Mouse (Mus musculus) midbrain, postnatal 0 days (tissue): Measurements from ENCODE around the gene Slc16a10. TPM values are rescaled to one million over a fixed set of nuclear protein-coding genes. Genes with fewer than 3 reads are reported as not detected.
A peak's percentile ranks its signal among the peaks of the same experiment; 100 is the strongest.

Experiments used
- ATAC-seq: fragments of 200-750 bp; cut with Nextera tagmentation; 2 replicates; pipeline ENCODE4 v1.8.0; 2017; ENCODE audit warnings: moderate number of reproducible peaks, mild to moderate bottlenecking, moderate TSS enrichment, moderate library complexity; ENCODE audit not compliant: low FRiP score
- DNase-seq: peaks from one replicate; pipeline ENCODE4 v3.0.0-alpha.2; 2015; ENCODE audit warnings: low spot score
- H3K27ac ChIP-seq: fragments of 300-500 bp; sonication (generic); 2 replicates; pipeline ENCODE4 v1.5.1; 2014; ENCODE audit warnings: low read depth, mild to moderate bottlenecking, low read length, mixed read lengths
- H3K27me3 ChIP-seq: fragments of 300-500 bp; sonication (generic); 2 replicates; pipeline ENCODE4 v1.6.1; 2014; ENCODE audit warnings: low read length, control low read depth, mixed read lengths; ENCODE audit not compliant: insufficient read depth
- H3K36me3 ChIP-seq: fragments of 300-500 bp; sonication (generic); 2 replicates; pipeline ENCODE4 v1.6.1; 2014; ENCODE audit warnings: low read length, control low read depth, mixed read lengths; ENCODE audit not compliant: insufficient read depth
- H3K4me1 ChIP-seq: fragments of 300-500 bp; sonication (generic); 2 replicates; pipeline ENCODE4 v1.6.1; 2014; ENCODE audit warnings: mild to moderate bottlenecking, control low read depth, antibody characterized with exemption, low read length, mixed read lengths; ENCODE audit not compliant: insufficient read depth
- H3K4me2 ChIP-seq: fragments of 300-500 bp; sonication (generic); 2 replicates; pipeline ENCODE4 v1.6.1; 2014; ENCODE audit warnings: low read depth, mild to moderate bottlenecking, low read length, mixed read lengths; ENCODE audit not compliant: poor library complexity, severe bottlenecking
- H3K4me3 ChIP-seq: fragments of 300-500 bp; sonication (generic); 2 replicates; pipeline ENCODE4 v1.5.1; 2014; ENCODE audit warnings: low read depth, mild to moderate bottlenecking, low read length, moderate library complexity
- H3K9ac ChIP-seq: fragments of 300-500 bp; sonication (generic); replicated peaks from 2 replicates; pipeline ENCODE4 v1.6.1; 2014; ENCODE audit warnings: mild to moderate bottlenecking, low read length, moderate library complexity, mixed read lengths; ENCODE audit not compliant: poor library complexity, severe bottlenecking
- H3K9me3 ChIP-seq: fragments of 300-500 bp; sonication (generic); 2 replicates; pipeline ENCODE4 v1.6.1; 2016; ENCODE audit warnings: low read length, control low read depth
- CTCF ChIP-seq: IDR thresholded peaks from 2 replicates; pipeline ENCODE4 v1.5.1; 2016; ENCODE audit warnings: antibody characterized with exemption, mild to moderate bottlenecking
- WGBS: fragments of 180-500 bp; shearing (Covaris S2); extraction: QIAGEN DNeasy Blood & Tissue Kit; methylation state at CpG from one replicate; pipeline ENCODE4 v1.1.7; 2014; 5-methylcytosine and 5-hydroxymethylcytosine counted together
- polyA plus RNA-seq: library from polyadenylated mRNA; unstranded; fragments of >200 nt; fragmentation: Nextera tagmentation; extraction: Ambion mirVana; gene quantifications from 2 replicates; pipeline ENCODE4 v1.2.1, GENCODE M21; 2015
- total RNA-seq: library from RNA; depleted of rRNA; stranded (reverse); fragments of >200 nt; gene quantifications from 2 replicates; pipeline ENCODE4 v1.2.3, GENCODE M21; 2014

The Slc16a10 gene
- total and polyA plus RNA-seq, 2 experiments from 2014 or later, result 2.2 TPM

DNA sequence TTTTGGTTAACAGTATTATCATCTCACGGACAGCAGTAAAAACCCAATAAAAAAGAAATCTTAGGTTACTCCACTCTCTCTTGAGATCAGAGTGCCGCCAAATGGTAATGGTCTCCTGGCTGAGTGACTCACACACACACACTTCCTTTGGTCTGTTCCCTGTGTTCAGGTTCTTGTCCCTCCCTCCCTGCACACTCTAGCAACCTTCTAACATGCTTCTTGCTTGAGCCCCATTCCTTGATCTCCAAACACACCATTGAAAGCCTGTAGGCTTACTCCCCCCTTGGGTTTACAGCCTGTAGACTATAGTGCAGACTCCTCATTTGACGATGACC, 83.3 kb downstream of the Slc16a10 start:
- Histone ChIP-seq H3K27ac (no peak overlapping the region), H3K4me1 (no peaks in the 10 kb centered on the region), H3K4me3 (no peak overlapping the region), H3K36me3 (no peaks in the 10 kb centered on the region), H3K9ac (no peak overlapping the region), H3K27me3 (no peaks in the 10 kb centered on the region), H3K9me3 (no peaks in the 10 kb centered on the region), H3K4me2 (no peak overlapping the region)
- TF ChIP-seq CTCF, result no peak
- DNase-seq, result no peak
- ATAC-seq, result no peak
- 88% methylated on average over 3 of the region's 3 CpGs for WGBS

DNA sequence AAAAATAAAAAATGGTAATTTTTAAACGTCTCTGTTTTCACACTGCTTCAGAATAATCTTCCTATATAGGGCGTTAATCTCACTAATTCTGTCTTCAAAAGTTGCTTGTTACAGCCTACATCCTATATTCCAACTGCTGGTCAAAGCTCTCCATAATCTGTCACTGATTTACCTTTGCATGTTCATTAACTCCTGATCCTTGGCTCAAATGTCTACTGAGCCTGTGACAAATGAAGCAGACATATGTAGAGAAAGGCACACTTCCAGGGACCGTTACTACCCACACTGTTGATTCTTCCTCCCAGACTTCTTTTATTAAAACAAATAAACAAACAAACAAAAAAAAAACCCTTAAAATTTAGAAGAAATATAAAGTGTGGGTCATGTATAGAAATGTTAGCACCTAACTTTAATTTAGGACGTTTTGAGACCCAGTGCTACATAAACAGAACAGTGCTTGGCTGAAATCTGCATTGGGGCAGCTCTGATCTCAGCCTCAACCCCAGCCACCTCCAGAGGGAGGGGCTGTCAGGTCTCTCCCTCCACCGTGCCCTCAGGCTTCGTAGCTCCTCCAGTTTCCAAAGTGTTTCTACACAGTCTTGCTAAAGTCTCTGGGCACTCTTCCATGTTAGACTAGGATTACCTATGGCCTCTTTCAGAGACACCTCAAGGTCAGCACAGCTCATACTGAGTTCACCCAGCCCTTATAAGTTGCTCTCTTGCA, 83.8 kb downstream of the Slc16a10 start:
- H3K27me3 ChIP-seq, result no peaks in the 10 kb centered on the region
- no peaks in the 10 kb centered on the region for H3K9me3 ChIP-seq
- ATAC-seq (no peak), DNase-seq (no peak)
- WGBS, result 68% methylated on average over 6 of the region's 6 CpGs
- H3K4me1 ChIP-seq, result no peaks in the 10 kb centered on the region
- TF ChIP-seq CTCF, result no peak
- no peaks in the 10 kb centered on the region for H3K36me3 ChIP-seq
- H3K27ac ChIP-seq, result no peak overlapping the region
- H3K4me2 ChIP-seq, result no peak overlapping the region
- no peak overlapping the region for H3K9ac ChIP-seq
- H3K4me3 ChIP-seq, result no peak overlapping the region

DNA sequence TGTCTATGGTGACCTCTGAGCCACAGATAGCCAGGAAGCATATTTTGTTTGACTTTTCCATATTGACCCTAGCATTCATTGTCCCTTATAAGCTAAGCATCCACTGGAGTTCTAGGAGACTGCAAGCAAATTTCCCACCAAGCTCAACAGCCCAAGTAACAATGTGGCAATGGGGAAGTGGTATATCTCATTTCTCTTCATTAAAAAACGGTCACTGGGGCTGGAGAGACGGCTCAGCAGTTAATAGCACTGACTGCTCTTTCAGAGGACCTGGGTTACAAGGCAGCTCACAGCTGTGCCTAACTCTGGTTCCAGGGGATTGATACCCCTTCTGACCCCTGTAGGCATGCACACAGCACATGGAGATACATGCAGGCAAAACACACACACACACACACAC, 84.4 kb downstream of the Slc16a10 start:
- H3K36me3 ChIP-seq, result no peaks in the 10 kb centered on the region
- no peak for ATAC-seq
- no peak for TF ChIP-seq CTCF
- H3K9ac ChIP-seq, result no peak overlapping the region
- no peak overlapping the region for H3K4me3 ChIP-seq
- no peak overlapping the region for H3K27ac ChIP-seq
- H3K9me3 ChIP-seq, result no peaks in the 10 kb centered on the region
- H3K4me2 ChIP-seq, result no peak overlapping the region
- no peaks in the 10 kb centered on the region for H3K4me1 ChIP-seq
- no peaks in the 10 kb centered on the region for H3K27me3 ChIP-seq
- no peak for DNase-seq
- 65% methylated on average over 2 of the region's 2 CpGs for WGBS

DNA sequence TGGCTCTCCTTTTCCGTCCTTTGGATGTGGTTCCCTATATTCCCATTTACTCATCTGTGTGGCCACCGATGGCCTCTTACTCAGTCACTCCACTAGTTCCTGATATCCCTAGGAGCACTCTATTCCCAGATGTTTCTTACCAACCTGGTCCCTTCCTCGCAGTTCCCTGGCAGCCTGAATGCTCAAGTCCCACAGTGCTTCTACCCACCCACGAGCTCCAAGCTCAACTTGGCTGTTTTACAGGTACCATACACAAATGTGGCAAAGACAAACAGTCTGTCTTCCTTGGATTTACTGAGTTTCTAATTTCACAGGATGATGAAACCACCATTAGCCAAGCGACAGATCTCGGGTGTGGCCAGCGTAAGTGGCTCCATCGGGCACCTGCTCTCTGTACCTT, 87.6 kb downstream of the Slc16a10 start:
- Histone ChIP-seq H3K9ac (no peak overlapping the region), H3K4me2 (no peak overlapping the region), H3K27me3 (no peaks in the 10 kb centered on the region), H3K36me3 (no peaks in the 10 kb centered on the region), H3K27ac (no peak overlapping the region), H3K4me1 (no peaks in the 10 kb centered on the region), H3K4me3 (no peak overlapping the region), H3K9me3 (no peaks in the 10 kb centered on the region)
- TF ChIP-seq CTCF, result no peak
- WGBS, result 91% methylated on average over 8 of the region's 8 CpGs
- DNase-seq (no peak), ATAC-seq (no peak)

DNA sequence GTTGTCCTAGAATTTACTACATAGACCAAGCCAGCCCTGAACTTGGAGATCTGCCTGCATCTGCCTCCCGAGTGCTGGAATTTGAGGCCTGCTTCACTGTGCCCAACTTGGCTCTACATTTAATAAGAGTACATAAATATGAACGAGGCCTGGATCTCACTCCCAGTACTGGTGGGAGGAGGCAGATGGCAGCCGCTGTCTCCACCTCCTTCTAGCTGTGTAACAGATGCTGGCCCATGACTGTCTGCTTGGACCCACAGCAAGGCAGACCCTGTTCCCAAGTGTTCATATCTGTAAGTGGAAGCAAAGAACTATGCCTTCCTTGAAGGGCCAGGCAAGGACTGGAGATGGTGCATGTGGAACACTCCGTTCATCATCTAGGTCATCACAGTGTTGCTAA, 88.2 kb downstream of the Slc16a10 start:
- no peak overlapping the region for H3K4me3 ChIP-seq
- no peak overlapping the region for H3K9ac ChIP-seq
- 98% methylated on average over 4 of the region's 4 CpGs for WGBS
- DNase-seq (no peak), ATAC-seq (no peak)
- H3K27ac ChIP-seq, result no peak overlapping the region
- no peak for TF ChIP-seq CTCF
- no peaks in the 10 kb centered on the region for H3K36me3 ChIP-seq
- no peak overlapping the region for H3K4me2 ChIP-seq
- H3K27me3 ChIP-seq, result no peaks in the 10 kb centered on the region
- H3K9me3 ChIP-seq, result no peaks in the 10 kb centered on the region
- no peaks in the 10 kb centered on the region for H3K4me1 ChIP-seq

- H3K4me2 ChIP-seq, result no peak overlapping the region
- no peak overlapping the region for H3K9ac ChIP-seq
- H3K36me3 ChIP-seq, result no peaks in the 10 kb centered on the region
- no peak overlapping the region for H3K4me3 ChIP-seq
- WGBS, result 49% methylated on average over 3 of the region's 3 CpGs
- H3K27ac ChIP-seq, result no peak overlapping the region
- DNase-seq, result peak; percentile 74
- H3K27me3 ChIP-seq, result no peaks in the 10 kb centered on the region
- H3K4me1 ChIP-seq, result no peaks in the 10 kb centered on the region
- peak; percentile 83 for TF ChIP-seq CTCF
- no peaks in the 10 kb centered on the region for H3K9me3 ChIP-seq
- ATAC-seq, result peak; percentile 54; the same call in 1 of the 2 replicates
These were observed 88.7 kb downstream of the Slc16a10 start for GRCm38 (mm10) chr10:40053257-40053895.
